Mouse (Mus musculus) testis, postnatal 10 days (tissue): ENCODE data around the gene Foxn2.
"Not testable (repeated sequence)": the region's sequence is repeated elsewhere in the genome, so short reads cannot be mapped to it uniquely, and the experiment has no call there.

Experiments used
- DNase-seq: peaks from one replicate; pipeline ENCODE4 v3.0.0; 2021; ENCODE audit warnings: low spot score

Gene Foxn2

GRCm38 (mm10) chr17:88440285-88441000, at the start of gene Foxn2:
Gene Foxn2, plus strand, starts transcription at chr17:88440711.
- DNase-seq, result peak; percentile 98

- no peak for DNase-seq
Observed at GRCm38 (mm10) chr17:88397501-88397900, 43.0 kb upstream of the Foxn2 start.

- DNase-seq, result no peak
Observed at GRCm38 (mm10) chr17:88398090-88398489, 42.4 kb upstream of the Foxn2 start.

GRCm38 (mm10) chr17:88398854-88399253, 41.7 kb upstream of the Foxn2 start:
- DNase-seq, result no peak

- DNase-seq, result no peak
Observed at GRCm38 (mm10) chr17:88400122-88400521, 40.4 kb upstream of the Foxn2 start.

GRCm38 (mm10) chr17:88400702-88401475, 39.6 kb upstream of the Foxn2 start:
- DNase-seq, result no peak

GRCm38 (mm10) chr17:88403269-88403668, 37.2 kb upstream of the Foxn2 start:
- DNase-seq, result no peak

- DNase-seq, result no peak
Observed at GRCm38 (mm10) chr17:88404471-88404870, 36.0 kb upstream of the Foxn2 start.

GRCm38 (mm10) chr17:88405076-88405475, 35.4 kb upstream of the Foxn2 start:
- no peak for DNase-seq

GRCm38 (mm10) chr17:88409706-88410105, 30.8 kb upstream of the Foxn2 start:
- DNase-seq, result no peak

- no peak for DNase-seq
Observed at GRCm38 (mm10) chr17:88413155-88413836, 27.2 kb upstream of the Foxn2 start.

GRCm38 (mm10) chr17:88420426-88420825, 20.1 kb upstream of the Foxn2 start:
- no peak for DNase-seq

- no peak for DNase-seq
Observed at GRCm38 (mm10) chr17:88421246-88421645, 19.3 kb upstream of the Foxn2 start.

- DNase-seq, result no peak
Observed at GRCm38 (mm10) chr17:88430719-88431118, 9.8 kb upstream of the Foxn2 start.

GRCm38 (mm10) chr17:88431486-88431885, 9.0 kb upstream of the Foxn2 start:
- DNase-seq, result no peak

- no peak for DNase-seq
Observed at GRCm38 (mm10) chr17:88431987-88432386, 8.5 kb upstream of the Foxn2 start.

- DNase-seq, result no peak
Observed at GRCm38 (mm10) chr17:88435322-88435721, 5.2 kb upstream of the Foxn2 start.

GRCm38 (mm10) chr17:88436284-88436683, 4.2 kb upstream of the Foxn2 start:
- no peak for DNase-seq

- not testable (repeated sequence) for DNase-seq
Observed at GRCm38 (mm10) chr17:88436749-88437148, 3.8 kb upstream of the Foxn2 start.

GRCm38 (mm10) chr17:88437391-88437790, 3.1 kb upstream of the Foxn2 start:
- no peak for DNase-seq

- DNase-seq, result no peak
Observed at GRCm38 (mm10) chr17:88439536-88440050, 918 bp upstream of the Foxn2 start.

GRCm38 (mm10) chr17:88441001-88441431, 505 bp downstream of the Foxn2 start:
- DNase-seq, result no peak
